9 mouse cellular contexts compared by ENCODE assay signal in the genomic region with DNA sequence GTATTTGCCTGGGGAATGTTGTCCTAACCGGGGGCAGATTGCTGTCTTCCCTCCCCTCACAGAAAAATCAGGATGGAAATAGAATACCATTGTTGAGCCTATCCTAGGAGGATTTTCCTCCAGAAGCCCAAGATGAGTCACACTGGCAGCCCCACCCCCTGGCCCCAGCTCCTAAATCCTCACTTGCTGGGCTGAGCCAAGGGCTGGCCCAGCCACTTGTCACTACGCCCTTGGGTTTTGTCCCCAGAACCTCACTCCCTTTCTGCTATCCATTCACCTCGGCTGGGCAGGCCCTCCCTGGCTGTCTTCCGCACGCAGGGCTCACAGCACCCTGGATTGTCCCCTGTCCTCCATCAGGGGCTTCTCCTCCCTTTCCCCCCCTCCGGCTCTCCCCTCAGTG. TPM values are rescaled to one million over a fixed set of nuclear protein-coding genes. Genes with fewer than 3 reads are reported as not detected.
DNase-seq lines count a peak whose midpoint lies in the region; ATAC-seq and TF ChIP-seq lines count a peak whose summit lies in the region.
"Had no signal": no experiment of that assay in that cellular context is flagged by ENCODE, and none has a peak within 500 bp of the region (broad histone marks: within the 10 kb centered on the region; RNA-seq: fewer than 3 reads in every experiment).

No protein-coding gene starts in this region.

- no peaks in the 10 kb centered on the region for H3K9me3 ChIP-seq in embryonic facial prominence, embryonic 10.5 days
- H3K9me3 ChIP-seq in heart, postnatal 0 days (replicated peaks; ENCODE audit: control insufficient read depth, low read length): no peaks in the 10 kb centered on the region
- H3K9me3 ChIP-seq in stomach, embryonic 16.5 days (replicated peaks; ENCODE audit: control insufficient read depth, low read length): no peaks in the 10 kb centered on the region
- H3K9me3 ChIP-seq in forebrain, embryonic 16.5 days (ENCODE audit: control insufficient read depth, low read length): no peaks in the 10 kb centered on the region
- H3K9me3 ChIP-seq: liver, embryonic 15.5 days had no signal

- no peak for TF ChIP-seq EP300 in heart, postnatal 0 days (IDR thresholded peaks at IDR 0.05; ENCODE audit: low read depth)

- H3K36me3 ChIP-seq in embryonic facial prominence, embryonic 10.5 days (replicated peaks): 0 out of 2 replicates have a peak, but pooled peaks cover 5% of the 10 kb centered on the region
- no peaks in the 10 kb centered on the region; the same call in 1 of the 2 replicates for H3K36me3 ChIP-seq in heart, postnatal 0 days (replicated peaks; ENCODE audit: control insufficient read depth, insufficient read depth, low read length)
- H3K36me3 ChIP-seq in stomach, embryonic 16.5 days (ENCODE audit: control insufficient read depth, insufficient read depth, low read length): no peaks in the 10 kb centered on the region
- no peaks in the 10 kb centered on the region for H3K36me3 ChIP-seq in forebrain, embryonic 16.5 days (ENCODE audit: control insufficient read depth, insufficient read depth)
- H3K36me3 ChIP-seq: liver, embryonic 15.5 days had no signal

- H3K4me2 ChIP-seq in heart, postnatal 0 days (ENCODE audit: low read depth, low read length): 0 out of 2 replicates have a peak overlapping the region, but pooled peaks have one; percentile 1
- peak overlapping the region; percentile 36; the same call in 1 of the 2 replicates for H3K4me2 ChIP-seq in stomach, embryonic 16.5 days (ENCODE audit: low read depth, low read length)
- H3K4me2 ChIP-seq in forebrain, embryonic 16.5 days (ENCODE audit: low read length): no peak overlapping the region
- H3K4me2 ChIP-seq: liver, embryonic 15.5 days had no signal

- TF ChIP-seq CTCF in heart, postnatal 0 days (IDR thresholded peaks at IDR 0.05; ENCODE audit: low read depth): no peak
- no peak for TF ChIP-seq CTCF in lung, adult 2 months (IDR thresholded peaks at IDR 0.05; ENCODE audit: insufficient read depth, low read length)

- H3K9ac ChIP-seq in heart, postnatal 0 days (replicated peaks; ENCODE audit: low read depth, low read length): 0 out of 2 replicates have a peak overlapping the region, but pooled peaks have one; percentile 20
- peak overlapping the region; percentile 51 for H3K9ac ChIP-seq in stomach, embryonic 16.5 days (ENCODE audit: low read length)
- no peak overlapping the region for H3K9ac ChIP-seq in forebrain, embryonic 16.5 days (replicated peaks; ENCODE audit: low read depth, low read length)
- H3K9ac ChIP-seq: liver, embryonic 15.5 days had no signal

- WGBS in embryonic facial prominence, embryonic 10.5 days: 28% methylated on average over 6 of the region's 6 CpGs
- WGBS in heart, postnatal 0 days: 24% methylated on average over 6 of the region's 6 CpGs
- WGBS in lung, adult 2 months: 46% methylated on average over 6 of the region's 6 CpGs
- WGBS in stomach, embryonic 16.5 days: 39% methylated on average over 6 of the region's 6 CpGs
- 21% methylated on average over 6 of the region's 6 CpGs for WGBS in forebrain, embryonic 16.5 days

- no peaks in the 10 kb centered on the region for H3K27me3 ChIP-seq in embryonic facial prominence, embryonic 10.5 days (replicated peaks; ENCODE audit: low read depth, poor library complexity, severe bottlenecking)
- H3K27me3 ChIP-seq in heart, postnatal 0 days (ENCODE audit: control insufficient read depth, insufficient read depth, low read length): no peaks in the 10 kb centered on the region
- no peaks in the 10 kb centered on the region for H3K27me3 ChIP-seq in stomach, embryonic 16.5 days (ENCODE audit: control insufficient read depth, insufficient read depth, low read length)
- no peaks in the 10 kb centered on the region for H3K27me3 ChIP-seq in forebrain, embryonic 16.5 days (replicated peaks; ENCODE audit: control insufficient read depth, insufficient read depth, low read length)
- H3K27me3 ChIP-seq: liver, embryonic 15.5 days had no signal

- no peak for TF ChIP-seq POLR2A in lung, adult 2 months (IDR thresholded peaks at IDR 0.05; ENCODE audit: borderline replicate concordance, extremely low read depth, low read depth, low read length)

- ATAC-seq in heart, postnatal 0 days (ENCODE audit: insufficient read depth, low read depth): peak; percentile 88
- ATAC-seq in stomach, embryonic 16.5 days (ENCODE audit: insufficient read depth, low FRiP score): peak; percentile 54; the same call in 1 of the 2 replicates
- no peak for ATAC-seq in forebrain, embryonic 16.5 days

- DNase-seq in 3T3-L1 (ENCODE audit: low read depth, low spot score): peak; percentile 85
- peak; percentile 83 for DNase-seq in NIH3T3 (ENCODE audit: low read depth)
- no peak for DNase-seq in embryonic facial prominence, embryonic 10.5 days (ENCODE audit: low spot score)
- DNase-seq in heart, postnatal 0 days (ENCODE audit: low spot score): peak; percentile 87
- peak; percentile 43 for DNase-seq in lung, adult 2 months
- DNase-seq in thymus, postnatal 0 days (ENCODE audit: low spot score): no peak

- no peak overlapping the region for H3K4me3 ChIP-seq in embryonic facial prominence, embryonic 10.5 days
- H3K4me3 ChIP-seq in heart, postnatal 0 days (ENCODE audit: low read depth, low read length): no peak overlapping the region
- H3K4me3 ChIP-seq in lung, adult 2 months (replicated peaks; ENCODE audit: extremely low read depth, low read depth, low read length): no peak overlapping the region
- no peak overlapping the region for H3K4me3 ChIP-seq in stomach, embryonic 16.5 days (replicated peaks; ENCODE audit: low read length)
- H3K4me3 ChIP-seq in forebrain, embryonic 16.5 days (replicated peaks; ENCODE audit: low read length): no peak overlapping the region
- H3K4me3 ChIP-seq: liver, embryonic 15.5 days had no signal

- H3K4me1 ChIP-seq in embryonic facial prominence, embryonic 10.5 days: peaks cover 76% of the 10 kb centered on the region
- peaks cover 16% of the 10 kb centered on the region for H3K4me1 ChIP-seq in heart, postnatal 0 days (ENCODE audit: control insufficient read depth, insufficient read depth)
- peaks cover 2% of the 10 kb centered on the region; the same call in 1 of the 2 replicates for H3K4me1 ChIP-seq in lung, adult 2 months (ENCODE audit: control insufficient read depth, insufficient read depth, low read length)
- peaks cover 40% of the 10 kb centered on the region for H3K4me1 ChIP-seq in stomach, embryonic 16.5 days (ENCODE audit: control insufficient read depth, insufficient read depth, low read length)
- H3K4me1 ChIP-seq in forebrain, embryonic 16.5 days (replicated peaks; ENCODE audit: control insufficient read depth, insufficient read depth, low read length): peaks cover 3% of the 10 kb centered on the region; the same call in 1 of the 2 replicates

- peak overlapping the region; percentile 68 for H3K27ac ChIP-seq in embryonic facial prominence, embryonic 10.5 days (replicated peaks)
- peak overlapping the region; percentile 78 for H3K27ac ChIP-seq in heart, postnatal 0 days (ENCODE audit: low read depth)
- peak overlapping the region; percentile 82 for H3K27ac ChIP-seq in stomach, embryonic 16.5 days (ENCODE audit: low read length)
- H3K27ac ChIP-seq in forebrain, embryonic 16.5 days (ENCODE audit: low read length): no peak overlapping the region
- H3K27ac ChIP-seq: liver, embryonic 15.5 days had no signal

RNA-seq across cellular contexts. Expression of gene Dusp7, which starts 23.3 kb away (rescaled TPM):
- 29.5 and 30.8 TPM in 2 replicates for polyA plus RNA-seq in embryonic facial prominence, embryonic 10.5 days (2016; fragmentation: Nextera tagmentation; extraction: Ambion mirVana)
- total RNA-seq in heart, postnatal 0 days (2014; rRNA removed; ENCODE audit: low replicate concordance): 46.9 and 47.7 TPM in 2 replicates
- 9.1 and 10.3 TPM in 2 replicates for polyA plus RNA-seq in heart, postnatal 0 days (2015; fragmentation: Nextera tagmentation; extraction: Ambion mirVana)
- 223 and 262 TPM in 2 replicates for polyA plus RNA-seq in lung, adult 2 months (2012; rRNA removed)
- 14.2 and 14.5 TPM in 2 replicates for polyA plus RNA-seq in stomach, embryonic 16.5 days (2015; fragmentation: Nextera tagmentation; extraction: Ambion mirVana)
- polyA plus RNA-seq in thymus, postnatal 0 days (2015; fragmentation: Nextera tagmentation; extraction: Ambion mirVana): 9.1 and 11.3 TPM in 2 replicates
- polyA plus RNA-seq in forebrain, embryonic 16.5 days (2015; fragmentation: Nextera tagmentation; extraction: Ambion mirVana): 9.0 and 10.3 TPM in 2 replicates

Comparison
In these comparisons a context has a peak if more than half of its experiments do, and no peak if none do; other contexts are left out.
1. DNase-seq: peak in 3T3-L1 (single experiment), NIH3T3 (single experiment), heart, postnatal 0 days (single experiment) and lung, adult 2 months (single experiment); none in embryonic facial prominence, embryonic 10.5 days (single experiment) and thymus, postnatal 0 days (single experiment).